Mouse (Mus musculus): Measurements from ENCODE around the gene Arid5b. TPM values are rescaled to one million over a fixed set of nuclear protein-coding genes. Genes with fewer than 3 reads are reported as not detected.
A peak's percentile ranks its signal among the peaks of the same experiment; 100 is the strongest.

Gene Arid5b
- polyA plus RNA-seq, 1 experiment from 2014 or later: 18.9 TPM

- H3K9ac ChIP-seq: no peak overlapping the region
- no peak overlapping the region for H3K4me2 ChIP-seq
- H3K27me3 ChIP-seq (replicated peaks): no peaks in the 10 kb centered on the region
- H3K4me1 ChIP-seq (replicated peaks): peaks cover 66% of the 10 kb centered on the region
- peaks cover 28% of the 10 kb centered on the region for H3K36me3 ChIP-seq
- H3K27ac ChIP-seq (ENCODE audit: poor library complexity, severe bottlenecking): no peak overlapping the region
- WGBS: 83% methylated on average over 5 of the region's 5 CpGs
- H3K9me3 ChIP-seq (replicated peaks): no peaks in the 10 kb centered on the region
- ATAC-seq (ENCODE audit: insufficient number of reproducible peaks, low FRiP score): no peak
- H3K4me3 ChIP-seq: no peak overlapping the region
Measured at GRCm38 (mm10) chr10:68132154-68132553, 146.4 kb downstream of the Arid5b start.

DNA sequence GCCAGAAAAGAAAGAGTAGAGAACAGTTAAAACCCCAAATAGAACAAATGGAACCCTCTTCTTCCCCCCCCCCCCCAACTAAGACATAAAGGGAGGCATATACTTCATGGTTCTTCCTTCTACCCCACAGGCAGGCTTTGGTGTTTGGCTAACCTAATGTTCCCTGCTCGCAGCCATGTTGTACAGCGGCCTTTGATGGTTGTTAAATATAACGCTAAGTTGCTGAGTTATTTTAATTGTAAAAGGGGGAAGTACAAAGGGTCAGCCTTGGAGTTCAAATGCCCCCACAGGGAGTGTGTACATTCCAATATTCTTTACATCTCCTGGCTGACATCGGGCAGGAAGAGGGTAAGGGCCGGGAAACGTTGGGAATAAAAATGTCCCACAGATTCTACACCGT, 148.9 kb downstream of the Arid5b start:
- Histone ChIP-seq H3K36me3 (peaks cover 37% of the 10 kb centered on the region), H3K4me1 (replicated peaks) (peaks cover 61% of the 10 kb centered on the region), H3K9me3 (replicated peaks) (no peaks in the 10 kb centered on the region), H3K27me3 (replicated peaks) (no peaks in the 10 kb centered on the region), H3K9ac (no peak overlapping the region), H3K27ac (ENCODE audit: poor library complexity, severe bottlenecking) (no peak overlapping the region), H3K4me3 (no peak overlapping the region), H3K4me2 (no peak overlapping the region)
- WGBS: 58% methylated on average over 7 of the region's 7 CpGs
- ATAC-seq (ENCODE audit: insufficient number of reproducible peaks, low FRiP score): no peak; the same call in 1 of the 2 replicates

- peaks cover 43% of the 10 kb centered on the region for H3K36me3 ChIP-seq
- H3K4me1 ChIP-seq (replicated peaks): peaks cover 57% of the 10 kb centered on the region
- no peaks in the 10 kb centered on the region for H3K9me3 ChIP-seq (replicated peaks)
- 65% methylated on average over 3 of the region's 3 CpGs for whole genome bisulfite sequencing
- no peak overlapping the region for H3K4me3 ChIP-seq
- no peaks in the 10 kb centered on the region for H3K27me3 ChIP-seq (replicated peaks)
- ATAC-seq (ENCODE audit: insufficient number of reproducible peaks, low FRiP score): no peak
- H3K4me2 ChIP-seq: no peak overlapping the region
- H3K27ac ChIP-seq (ENCODE audit: poor library complexity, severe bottlenecking): peak overlapping the region; percentile 72
- H3K9ac ChIP-seq: no peak overlapping the region
Measured at GRCm38 (mm10) chr10:68129009-68129408, 149.5 kb downstream of the Arid5b start.

DNA sequence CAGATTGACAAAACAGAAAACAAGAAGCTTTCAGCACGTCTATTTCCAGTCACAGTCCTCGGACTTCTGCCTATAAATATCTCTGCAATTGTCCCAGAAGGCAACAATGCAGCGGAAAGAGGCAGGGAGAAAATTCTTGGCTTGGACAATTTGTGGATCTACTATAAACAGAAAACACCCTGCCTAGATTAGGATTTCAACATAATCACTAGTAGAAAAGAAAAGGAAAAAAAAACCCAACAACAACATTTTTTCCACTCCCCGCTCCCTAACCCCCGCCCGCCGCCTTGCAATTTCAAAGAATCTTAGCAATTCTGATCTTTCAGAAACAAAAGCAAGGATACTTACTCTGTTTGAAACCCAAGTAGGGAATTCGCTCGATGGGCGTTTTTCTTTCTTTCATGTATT, 150.1 kb downstream of the Arid5b start:
- H3K4me3 ChIP-seq: no peak overlapping the region
- peaks cover 47% of the 10 kb centered on the region for H3K36me3 ChIP-seq
- no peaks in the 10 kb centered on the region for H3K27me3 ChIP-seq (replicated peaks)
- peak overlapping the region; percentile 17 for H3K4me2 ChIP-seq
- no peak for ATAC-seq (ENCODE audit: insufficient number of reproducible peaks, low FRiP score)
- WGBS: 35% methylated on average over 10 of the region's 10 CpGs
- H3K9ac ChIP-seq: no peak overlapping the region
- peak overlapping the region; percentile 72 for H3K27ac ChIP-seq (ENCODE audit: poor library complexity, severe bottlenecking)
- H3K4me1 ChIP-seq (replicated peaks): peaks cover 53% of the 10 kb centered on the region
- H3K9me3 ChIP-seq (replicated peaks): no peaks in the 10 kb centered on the region

DNA sequence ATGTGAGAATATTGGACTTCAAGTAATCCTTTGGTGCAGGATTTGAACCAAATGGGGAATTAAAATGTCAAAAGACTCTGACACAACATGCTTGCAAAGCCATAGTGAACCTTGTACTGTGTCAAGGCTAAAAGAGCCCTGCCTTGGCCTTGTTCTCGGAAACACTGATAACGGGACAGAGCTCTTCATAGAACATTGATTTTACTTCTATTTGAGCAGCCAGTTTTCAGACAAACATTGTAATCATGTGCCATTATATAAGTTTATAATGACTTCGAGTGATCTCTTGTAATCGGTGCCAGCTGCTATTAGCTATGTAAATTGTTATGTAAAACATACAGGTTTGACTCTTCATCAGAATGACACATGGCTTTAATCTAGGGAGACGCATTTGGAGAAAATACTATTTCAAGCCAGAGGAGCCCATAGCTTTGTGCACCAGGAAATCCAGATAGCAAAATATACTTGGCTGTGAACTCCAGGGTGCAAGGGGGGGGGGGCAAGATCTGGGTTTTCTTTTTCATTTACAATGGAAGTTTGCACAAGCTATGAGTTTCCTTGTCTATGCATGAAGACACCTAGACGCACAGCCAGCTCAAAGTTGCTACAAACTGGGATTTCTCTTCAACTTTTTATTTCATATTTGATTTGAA, 150.8 kb downstream of the Arid5b start:
- no peaks in the 10 kb centered on the region for H3K27me3 ChIP-seq (replicated peaks)
- peak overlapping the region; percentile 72; the same call in 1 of the 2 replicates for H3K27ac ChIP-seq (ENCODE audit: poor library complexity, severe bottlenecking)
- H3K36me3 ChIP-seq: peaks cover 42% of the 10 kb centered on the region
- ATAC-seq (ENCODE audit: insufficient number of reproducible peaks, low FRiP score): no peak
- H3K9ac ChIP-seq: no peak overlapping the region
- 38% methylated on average over 6 of the region's 6 CpGs for WGBS
- H3K4me1 ChIP-seq (replicated peaks): peaks cover 52% of the 10 kb centered on the region
- H3K9me3 ChIP-seq (replicated peaks): no peaks in the 10 kb centered on the region
- no peak overlapping the region for H3K4me2 ChIP-seq
- H3K4me3 ChIP-seq: no peak overlapping the region

DNA sequence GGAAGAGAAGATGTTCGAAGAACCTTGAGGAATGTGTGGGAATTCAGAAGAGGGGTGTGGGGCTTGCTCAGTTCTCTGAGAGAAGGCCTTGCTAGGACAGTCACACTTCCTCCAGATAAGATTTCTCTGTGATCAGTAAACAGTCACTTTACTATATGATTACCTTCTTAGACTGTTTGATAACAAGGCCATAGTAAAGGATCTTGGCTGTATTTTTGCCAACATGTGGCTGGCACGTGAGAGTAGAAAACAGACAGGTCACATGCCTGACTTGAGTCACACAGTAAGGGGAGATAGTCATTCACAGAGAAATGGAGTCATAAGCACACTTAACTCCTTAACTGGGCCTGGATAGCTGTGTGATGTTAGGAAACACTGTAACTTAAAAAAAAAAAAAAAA, 151.4 kb downstream of the Arid5b start:
- Histone ChIP-seq H3K27ac (ENCODE audit: poor library complexity, severe bottlenecking) (0 out of 2 replicates have a peak overlapping the region, but pooled peaks have one; percentile 33), H3K9me3 (replicated peaks) (no peaks in the 10 kb centered on the region), H3K4me1 (replicated peaks) (peaks cover 50% of the 10 kb centered on the region), H3K27me3 (replicated peaks) (no peaks in the 10 kb centered on the region), H3K9ac (no peak overlapping the region), H3K4me3 (no peak overlapping the region), H3K36me3 (peaks cover 39% of the 10 kb centered on the region), H3K4me2 (no peak overlapping the region)
- ATAC-seq (ENCODE audit: insufficient number of reproducible peaks, low FRiP score): no peak
- WGBS: 16% methylated on average over 2 of the region's 2 CpGs

DNA sequence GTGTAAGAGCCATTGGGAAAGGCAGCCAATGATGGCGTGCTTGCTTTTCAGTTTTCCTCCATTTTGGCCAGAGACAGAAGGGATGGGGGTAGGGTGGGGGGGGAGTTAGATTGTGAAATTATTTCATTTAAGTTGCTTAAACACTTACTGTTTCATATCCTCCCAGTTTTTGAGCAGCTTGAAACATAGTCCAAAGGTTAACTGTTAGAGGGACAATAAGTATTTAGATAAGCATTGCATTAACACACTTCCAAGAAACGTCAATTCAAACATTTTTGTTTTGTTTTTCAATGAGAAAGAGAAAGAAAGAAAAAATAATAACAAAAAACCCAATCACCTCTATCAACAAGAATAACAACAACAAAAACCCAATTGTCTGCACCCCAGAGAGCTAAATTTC, 152.0 kb downstream of the Arid5b start:
- H3K4me3 ChIP-seq: no peak overlapping the region
- H3K9ac ChIP-seq: no peak overlapping the region
- H3K4me1 ChIP-seq (replicated peaks): peaks cover 51% of the 10 kb centered on the region
- no peak overlapping the region for H3K4me2 ChIP-seq
- no peak overlapping the region for H3K27ac ChIP-seq (ENCODE audit: poor library complexity, severe bottlenecking)
- H3K36me3 ChIP-seq: peaks cover 39% of the 10 kb centered on the region
- WGBS: 76% methylated on average over 2 of the region's 2 CpGs
- H3K27me3 ChIP-seq (replicated peaks): no peaks in the 10 kb centered on the region
- no peak for ATAC-seq (ENCODE audit: insufficient number of reproducible peaks, low FRiP score)
- no peaks in the 10 kb centered on the region for H3K9me3 ChIP-seq (replicated peaks)

GRCm38 (mm10) chr10:68125919-68126550, 152.5 kb downstream of the Arid5b start:
- no peak overlapping the region for H3K4me2 ChIP-seq
- H3K27ac ChIP-seq (ENCODE audit: poor library complexity, severe bottlenecking): no peak overlapping the region
- H3K9me3 ChIP-seq (replicated peaks): no peaks in the 10 kb centered on the region
- H3K9ac ChIP-seq: no peak overlapping the region
- peaks cover 51% of the 10 kb centered on the region for H3K4me1 ChIP-seq (replicated peaks)
- no peak overlapping the region for H3K4me3 ChIP-seq
- H3K36me3 ChIP-seq: peaks cover 39% of the 10 kb centered on the region
- 71% methylated on average over 8 of the region's 8 CpGs for WGBS
- ATAC-seq (ENCODE audit: insufficient number of reproducible peaks, low FRiP score): no peak
- no peaks in the 10 kb centered on the region for H3K27me3 ChIP-seq (replicated peaks)

DNA sequence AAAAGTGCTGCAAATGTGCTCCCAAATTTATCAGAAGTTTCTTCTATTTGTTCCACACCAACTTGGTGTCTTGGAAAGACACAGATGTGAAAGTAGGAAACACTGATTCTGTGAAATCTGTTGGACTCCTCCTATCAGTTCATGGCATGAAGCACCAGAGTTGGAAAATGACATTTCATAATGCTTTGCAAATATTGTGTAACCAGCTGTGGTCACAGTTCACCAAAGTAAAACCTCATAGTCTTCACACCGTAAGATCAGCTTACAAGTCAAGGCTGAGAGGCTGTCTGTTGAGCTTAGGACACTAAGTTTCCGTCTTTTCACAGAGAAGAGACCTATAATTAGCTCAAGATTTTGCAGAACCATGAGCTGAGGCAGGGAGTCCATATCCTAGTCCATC, 153.6 kb downstream of the Arid5b start:
- 66% methylated on average over 2 of the region's 2 CpGs for WGBS
- Histone ChIP-seq H3K4me3 (no peak overlapping the region), H3K27ac (ENCODE audit: poor library complexity, severe bottlenecking) (no peak overlapping the region), H3K9me3 (replicated peaks) (no peaks in the 10 kb centered on the region), H3K4me2 (no peak overlapping the region), H3K27me3 (replicated peaks) (no peaks in the 10 kb centered on the region), H3K4me1 (replicated peaks) (peaks cover 52% of the 10 kb centered on the region), H3K36me3 (peaks cover 38% of the 10 kb centered on the region), H3K9ac (no peak overlapping the region)
- no peak for ATAC-seq (ENCODE audit: insufficient number of reproducible peaks, low FRiP score)

GRCm38 (mm10) chr10:68123446-68123845, 155.1 kb downstream of the Arid5b start:
- no peak for ATAC-seq (ENCODE audit: insufficient number of reproducible peaks, low FRiP score)
- no peaks in the 10 kb centered on the region for H3K27me3 ChIP-seq (replicated peaks)
- peaks cover 48% of the 10 kb centered on the region for H3K4me1 ChIP-seq (replicated peaks)
- peaks cover 38% of the 10 kb centered on the region for H3K36me3 ChIP-seq
- H3K9me3 ChIP-seq (replicated peaks): no peaks in the 10 kb centered on the region
- no peak overlapping the region for H3K4me3 ChIP-seq
- H3K4me2 ChIP-seq: no peak overlapping the region
- WGBS: 81% methylated on average over 4 of the region's 4 CpGs
- H3K27ac ChIP-seq (ENCODE audit: poor library complexity, severe bottlenecking): no peak overlapping the region
- no peak overlapping the region for H3K9ac ChIP-seq

- no peak for ATAC-seq (ENCODE audit: insufficient number of reproducible peaks, low FRiP score)
- Histone ChIP-seq H3K9ac (no peak overlapping the region), H3K4me1 (replicated peaks) (peaks cover 38% of the 10 kb centered on the region), H3K27me3 (replicated peaks) (no peaks in the 10 kb centered on the region), H3K4me2 (no peak overlapping the region), H3K4me3 (no peak overlapping the region), H3K27ac (ENCODE audit: poor library complexity, severe bottlenecking) (no peak overlapping the region), H3K9me3 (replicated peaks) (no peaks in the 10 kb centered on the region), H3K36me3 (peaks cover 53% of the 10 kb centered on the region)
- 83% methylated on average over 4 of the region's 4 CpGs for WGBS
Measured at GRCm38 (mm10) chr10:68121960-68122359, 156.6 kb downstream of the Arid5b start.

Data from heart, embryonic 12.5 days (tissue).